Mouse (Mus musculus): ENCODE measurements around the gene Wdr90. TPM values are rescaled to one million over a fixed set of nuclear protein-coding genes. Genes with fewer than 3 reads are reported as not detected.

Gene Wdr90
- polyA plus RNA-seq (2014; fragmentation: Nextera tagmentation; extraction: Ambion mirVana): 14.4 and 17.1 TPM in 2 replicates

DNA sequence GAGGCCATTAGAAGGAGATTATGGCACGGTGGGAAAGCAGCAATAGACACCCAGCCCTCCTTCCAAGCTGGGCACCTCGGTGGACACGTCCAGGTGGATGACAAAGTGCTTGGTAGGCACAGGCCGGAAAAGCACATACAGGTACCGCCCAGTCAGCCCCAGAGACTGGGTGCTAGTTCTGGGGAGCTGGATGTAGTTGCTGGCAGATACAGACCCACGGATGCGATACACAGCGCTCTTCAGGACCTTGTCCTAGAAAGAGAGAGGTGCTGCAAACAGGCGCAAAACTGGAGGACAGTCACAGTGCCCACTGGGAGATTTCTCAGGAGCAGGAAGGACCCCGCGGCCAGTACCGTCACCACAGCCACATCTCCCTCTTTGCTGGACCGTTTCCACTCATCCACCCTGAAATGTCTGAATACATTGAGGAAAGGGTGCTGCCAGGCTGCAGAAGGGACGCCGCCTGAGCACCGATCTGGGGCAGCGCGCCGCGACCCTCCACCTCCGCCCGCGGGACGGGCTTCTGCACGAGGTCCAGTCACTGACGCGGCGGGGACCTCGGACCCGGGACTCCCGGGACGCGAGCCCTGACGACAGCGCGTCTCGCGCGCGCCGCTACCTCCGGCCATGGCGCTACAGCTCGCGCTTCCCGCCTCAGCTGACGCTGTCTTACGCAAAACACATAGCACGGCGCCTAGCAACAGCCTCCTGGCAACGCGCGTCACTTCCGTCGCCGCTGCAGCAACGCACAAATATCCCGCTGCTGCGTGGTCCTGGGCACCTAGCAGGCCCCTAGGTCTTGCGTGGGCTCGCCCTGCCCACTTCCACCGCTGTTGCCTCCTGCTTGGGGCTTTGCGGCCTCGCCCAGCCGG lies at the start of gene Wdr90:
Wdr90 (minus strand) TSS at position 670 of the 872 bp plus-strand sequence.
- H3K9ac ChIP-seq (replicated peaks; ENCODE audit: low read length): peak within 1 kb of the TSS; percentile 83
- peak within 1 kb of the TSS; percentile 86 for H3K4me2 ChIP-seq (ENCODE audit: low read length)
- DNase-seq (peak; percentile 97), ATAC-seq (ENCODE audit: low FRiP score, low TSS enrichment) (peak; percentile 92)
- peak within 1 kb of the TSS; percentile 85 for H3K27ac ChIP-seq (replicated peaks; ENCODE audit: low read depth, low read length)
- no peaks in the 10 kb centered on the region for H3K36me3 ChIP-seq (ENCODE audit: control insufficient read depth, insufficient read depth, low read length)
- H3K9me3 ChIP-seq (ENCODE audit: control insufficient read depth, low read length): no peaks in the 10 kb centered on the region
- H3K27me3 ChIP-seq (ENCODE audit: control insufficient read depth, insufficient read depth, low read length): no peaks in the 10 kb centered on the region
- H3K4me3 ChIP-seq (replicated peaks; ENCODE audit: low read depth, low read length): peak within 1 kb of the TSS; percentile 63
- H3K4me1 ChIP-seq (ENCODE audit: control insufficient read depth, insufficient read depth, low read length): peaks cover 13% of the 10 kb centered on the region
- 3% methylated on average over 65 of the region's 65 CpGs for WGBS

- ATAC-seq (ENCODE audit: low FRiP score, low TSS enrichment) (no peak), DNase-seq (no peak)
- WGBS: 87% methylated on average over 2 of the region's 2 CpGs
- no peaks in the 10 kb centered on the region for H3K9me3 ChIP-seq (ENCODE audit: control insufficient read depth, low read length)
- H3K9ac ChIP-seq (replicated peaks; ENCODE audit: low read length): no peak overlapping the region
- H3K27me3 ChIP-seq (ENCODE audit: control insufficient read depth, insufficient read depth, low read length): no peaks in the 10 kb centered on the region
- H3K27ac ChIP-seq (replicated peaks; ENCODE audit: low read depth, low read length): no peak overlapping the region
- no peak overlapping the region for H3K4me2 ChIP-seq (ENCODE audit: low read length)
- no peaks in the 10 kb centered on the region for H3K4me1 ChIP-seq (ENCODE audit: control insufficient read depth, insufficient read depth, low read length)
- H3K36me3 ChIP-seq (ENCODE audit: control insufficient read depth, insufficient read depth, low read length): 0 out of 2 replicates have a peak, but pooled peaks cover 4% of the 10 kb centered on the region
- no peak overlapping the region for H3K4me3 ChIP-seq (replicated peaks; ENCODE audit: low read depth, low read length)
Measured at GRCm38 (mm10) chr17:25907640-25908039, 46.3 kb upstream of the Wdr90 start.

DNA sequence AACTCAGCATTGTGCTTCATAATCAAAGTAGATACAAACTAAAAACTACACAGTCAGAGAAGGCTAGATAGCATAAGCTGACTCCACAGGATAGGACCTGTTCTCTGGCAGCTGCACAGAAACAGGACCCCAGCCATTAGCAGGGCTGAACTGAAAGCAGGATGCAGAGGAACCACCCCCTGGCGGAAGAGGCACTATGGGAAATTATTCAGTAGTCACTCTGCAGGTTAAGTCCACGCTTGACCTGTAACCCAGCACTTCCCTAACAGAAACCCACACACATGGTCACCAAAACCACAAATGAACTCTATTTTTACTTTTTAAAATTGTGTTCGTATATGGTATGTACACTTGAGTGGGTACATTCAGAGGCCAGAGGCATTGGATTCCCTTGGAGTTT lies 41.8 kb upstream of the Wdr90 start:
- H3K4me3 ChIP-seq (replicated peaks; ENCODE audit: low read depth, low read length): no peak overlapping the region
- WGBS: 88% methylated on average over 3 of the region's 3 CpGs
- H3K4me1 ChIP-seq (ENCODE audit: control insufficient read depth, insufficient read depth, low read length): no peaks in the 10 kb centered on the region

GRCm38 (mm10) chr17:25900193-25900592 lies 38.9 kb upstream of the Wdr90 start:
- 96% methylated on average over 1 of the region's 1 CpGs for WGBS
- H3K4me1 ChIP-seq (ENCODE audit: control insufficient read depth, insufficient read depth, low read length): peaks cover 5% of the 10 kb centered on the region; the same call in 1 of the 2 replicates
- no peaks in the 10 kb centered on the region for H3K27me3 ChIP-seq (ENCODE audit: control insufficient read depth, insufficient read depth, low read length)
- no peak overlapping the region for H3K27ac ChIP-seq (replicated peaks; ENCODE audit: low read depth, low read length)
- ATAC-seq (ENCODE audit: low FRiP score, low TSS enrichment): no peak
- H3K4me2 ChIP-seq (ENCODE audit: low read length): no peak overlapping the region
- H3K9me3 ChIP-seq (ENCODE audit: control insufficient read depth, low read length): no peaks in the 10 kb centered on the region
- H3K4me3 ChIP-seq (replicated peaks; ENCODE audit: low read depth, low read length): no peak overlapping the region
- no peak for DNase-seq
- no peak overlapping the region for H3K9ac ChIP-seq (replicated peaks; ENCODE audit: low read length)
- H3K36me3 ChIP-seq (ENCODE audit: control insufficient read depth, insufficient read depth, low read length): no peaks in the 10 kb centered on the region

More for the DNA sequence above, 41.8 kb upstream of the Wdr90 start:
- ATAC-seq (ENCODE audit: low FRiP score, low TSS enrichment): no peak
- DNase-seq: no peak
- Histone ChIP-seq H3K4me2 (ENCODE audit: low read length) (no peak overlapping the region), H3K36me3 (ENCODE audit: control insufficient read depth, insufficient read depth, low read length) (0 out of 2 replicates have a peak, but pooled peaks cover 4% of the 10 kb centered on the region), H3K9ac (replicated peaks; ENCODE audit: low read length) (no peak overlapping the region), H3K27ac (replicated peaks; ENCODE audit: low read depth, low read length) (no peak overlapping the region), H3K27me3 (ENCODE audit: control insufficient read depth, insufficient read depth, low read length) (no peaks in the 10 kb centered on the region), H3K9me3 (ENCODE audit: control insufficient read depth, low read length) (no peaks in the 10 kb centered on the region)

GRCm38 (mm10) chr17:25895891-25896290 lies 34.6 kb upstream of the Wdr90 start:
- WGBS: 53% methylated on average over 12 of the region's 12 CpGs
- Histone ChIP-seq H3K4me2 (ENCODE audit: low read length) (no peak overlapping the region), H3K36me3 (ENCODE audit: control insufficient read depth, insufficient read depth, low read length) (no peaks in the 10 kb centered on the region), H3K27me3 (ENCODE audit: control insufficient read depth, insufficient read depth, low read length) (no peaks in the 10 kb centered on the region), H3K27ac (replicated peaks; ENCODE audit: low read depth, low read length) (0 out of 2 replicates have a peak overlapping the region, but pooled peaks have one; percentile 6), H3K4me1 (ENCODE audit: control insufficient read depth, insufficient read depth, low read length) (peaks cover 10% of the 10 kb centered on the region; the same call in 1 of the 2 replicates), H3K4me3 (replicated peaks; ENCODE audit: low read depth, low read length) (no peak overlapping the region), H3K9me3 (ENCODE audit: control insufficient read depth, low read length) (no peaks in the 10 kb centered on the region), H3K9ac (replicated peaks; ENCODE audit: low read length) (no peak overlapping the region)
- DNase-seq (no peak), ATAC-seq (ENCODE audit: low FRiP score, low TSS enrichment) (no peak)

- Histone ChIP-seq H3K36me3 (ENCODE audit: control insufficient read depth, insufficient read depth, low read length) (no peaks in the 10 kb centered on the region), H3K9ac (replicated peaks; ENCODE audit: low read length) (no peak overlapping the region), H3K4me1 (ENCODE audit: control insufficient read depth, insufficient read depth, low read length) (peaks cover 10% of the 10 kb centered on the region; the same call in 1 of the 2 replicates), H3K4me3 (replicated peaks; ENCODE audit: low read depth, low read length) (no peak overlapping the region), H3K9me3 (ENCODE audit: control insufficient read depth, low read length) (no peaks in the 10 kb centered on the region), H3K27me3 (ENCODE audit: control insufficient read depth, insufficient read depth, low read length) (no peaks in the 10 kb centered on the region), H3K4me2 (ENCODE audit: low read length) (no peak overlapping the region), H3K27ac (replicated peaks; ENCODE audit: low read depth, low read length) (0 out of 2 replicates have a peak overlapping the region, but pooled peaks have one; percentile 6)
- ATAC-seq (ENCODE audit: low FRiP score, low TSS enrichment) (no peak), DNase-seq (no peak)
- 8% methylated on average over 2 of the region's 2 CpGs for WGBS
Measured at GRCm38 (mm10) chr17:25895415-25895814, 34.1 kb upstream of the Wdr90 start.

DNA sequence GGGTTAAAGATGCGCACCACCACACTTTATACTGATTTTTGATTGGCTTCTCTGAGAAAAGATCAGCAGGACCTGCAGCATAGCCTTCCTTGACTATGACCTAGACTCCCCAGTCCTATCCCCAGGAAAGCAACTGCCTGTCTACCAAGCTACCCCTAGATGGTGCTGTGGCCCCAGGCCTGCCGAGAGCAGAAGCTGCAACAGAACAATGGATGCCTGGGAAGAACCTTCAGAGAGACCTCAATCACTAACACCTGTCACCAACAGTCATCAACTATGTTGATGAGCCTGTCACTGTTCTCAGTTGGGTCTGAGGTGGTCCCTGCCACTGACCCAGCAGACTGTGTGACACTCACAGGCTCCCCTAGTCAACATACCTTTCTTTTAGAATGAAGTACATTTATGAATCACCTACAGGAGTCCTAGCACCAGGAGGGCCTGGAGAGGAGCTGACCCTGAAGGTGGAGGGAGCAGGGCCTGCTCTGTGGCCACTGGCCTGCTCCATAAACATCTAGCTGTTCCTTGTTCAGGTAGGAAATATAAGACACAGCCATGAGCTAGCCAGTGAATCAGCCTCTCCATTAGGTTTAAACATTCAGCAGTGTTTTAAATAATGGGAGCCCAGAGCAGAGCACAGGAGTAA lies 32.8 kb upstream of the Wdr90 start:
- Histone ChIP-seq H3K9me3 (ENCODE audit: control insufficient read depth, low read length) (no peaks in the 10 kb centered on the region), H3K4me2 (ENCODE audit: low read length) (no peak overlapping the region), H3K4me3 (replicated peaks; ENCODE audit: low read depth, low read length) (no peak overlapping the region), H3K4me1 (ENCODE audit: control insufficient read depth, insufficient read depth, low read length) (peaks cover 10% of the 10 kb centered on the region; the same call in 1 of the 2 replicates), H3K27ac (replicated peaks; ENCODE audit: low read depth, low read length) (peak overlapping the region; percentile 73), H3K27me3 (ENCODE audit: control insufficient read depth, insufficient read depth, low read length) (no peaks in the 10 kb centered on the region), H3K36me3 (ENCODE audit: control insufficient read depth, insufficient read depth, low read length) (peaks cover 8% of the 10 kb centered on the region), H3K9ac (replicated peaks; ENCODE audit: low read length) (no peak overlapping the region)
- ATAC-seq (ENCODE audit: low FRiP score, low TSS enrichment) (peak; percentile 57; the same call in 1 of the 2 replicates), DNase-seq (peak; percentile 88)
- WGBS: 33% methylated on average over 2 of the region's 2 CpGs

DNA sequence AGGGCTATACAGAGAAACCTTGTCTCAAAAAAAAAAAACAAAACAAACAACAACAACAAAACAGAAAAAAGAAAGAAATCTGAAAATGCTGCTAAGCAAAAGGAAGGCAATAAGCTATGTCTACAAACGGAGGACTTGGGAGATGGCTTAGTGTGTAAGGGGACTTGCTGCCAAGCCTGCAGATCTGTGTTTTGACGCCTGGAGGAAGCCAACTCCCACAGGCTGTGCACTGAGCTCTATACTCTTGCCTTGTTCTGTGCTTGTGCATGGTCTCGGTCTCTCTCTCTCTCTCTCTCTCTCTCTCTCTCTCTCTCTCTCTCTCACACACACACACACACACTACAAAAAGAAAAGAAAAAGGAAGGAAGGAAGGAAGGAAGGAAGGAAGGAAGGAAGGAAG lies 27.5 kb upstream of the Wdr90 start:
- Histone ChIP-seq H3K27ac (replicated peaks; ENCODE audit: low read depth, low read length) (no peak overlapping the region), H3K9ac (replicated peaks; ENCODE audit: low read length) (no peak overlapping the region), H3K27me3 (ENCODE audit: control insufficient read depth, insufficient read depth, low read length) (no peaks in the 10 kb centered on the region), H3K4me3 (replicated peaks; ENCODE audit: low read depth, low read length) (no peak overlapping the region), H3K4me1 (ENCODE audit: control insufficient read depth, insufficient read depth, low read length) (no peaks in the 10 kb centered on the region), H3K36me3 (ENCODE audit: control insufficient read depth, insufficient read depth, low read length) (peaks cover 24% of the 10 kb centered on the region), H3K9me3 (ENCODE audit: control insufficient read depth, low read length) (no peaks in the 10 kb centered on the region), H3K4me2 (ENCODE audit: low read length) (no peak overlapping the region)
- 90% methylated on average over 3 of the region's 3 CpGs for WGBS
- DNase-seq (no peak), ATAC-seq (ENCODE audit: low FRiP score, low TSS enrichment) (no peak)

Measured in midbrain, embryonic 14.5 days (tissue).